Mouse (Mus musculus) forebrain, embryonic 14.5 days (tissue): Measurements from ENCODE around the gene Gemin6. TPM values are rescaled to one million over a fixed set of nuclear protein-coding genes. Genes with fewer than 3 reads are reported as not detected.
"Not testable (repeated sequence)": the region's sequence is repeated elsewhere in the genome, so short reads cannot be mapped to it uniquely, and the experiment has no call there.

ENCODE experiments used
- ATAC-seq: fragments of 200-750 bp; cut with Nextera tagmentation; 2 replicates; pipeline ENCODE4 v1.8.0; 2017; ENCODE audit warnings: mild to moderate bottlenecking, moderate library complexity
- DNase-seq: peaks from one replicate; pipeline ENCODE4 v3.0.0-alpha.2; 2015; ENCODE audit warnings: low spot score
- H3K27ac ChIP-seq: fragments of 300-500 bp; sonication (generic); 2 replicates; pipeline ENCODE4 v1.5.1; 2014; ENCODE audit warnings: low read depth, mild to moderate bottlenecking, control low read depth, low read length, moderate library complexity
- H3K27me3 ChIP-seq: fragments of 300-500 bp; sonication (generic); replicated peaks from 2 replicates; pipeline ENCODE4 v1.6.1; 2014; ENCODE audit warnings: low read length, control low read depth, mixed read lengths; ENCODE audit not compliant: control insufficient read depth, insufficient read depth
- H3K36me3 ChIP-seq: fragments of 300-500 bp; sonication (generic); 2 replicates; pipeline ENCODE4 v1.6.1; 2014; ENCODE audit warnings: low read length, control low read depth; ENCODE audit not compliant: control insufficient read depth, insufficient read depth
- H3K4me1 ChIP-seq: fragments of 300-500 bp; sonication (generic); 2 replicates; pipeline ENCODE4 v1.6.1; 2014; ENCODE audit warnings: antibody characterized with exemption, low read length, control low read depth; ENCODE audit not compliant: control insufficient read depth, insufficient read depth
- H3K4me2 ChIP-seq: fragments of 300-500 bp; sonication (generic); 2 replicates; pipeline ENCODE4 v1.6.1; 2014; ENCODE audit warnings: mild to moderate bottlenecking, control low read depth, low read length
- H3K4me3 ChIP-seq: fragments of 300-500 bp; sonication (generic); 2 replicates; pipeline ENCODE4 v1.5.1; 2014; ENCODE audit warnings: low read depth, low read length, control low read depth
- H3K9ac ChIP-seq: fragments of 300-500 bp; sonication (generic); 2 replicates; pipeline ENCODE4 v1.6.1; 2014; ENCODE audit warnings: mild to moderate bottlenecking, low read length, control low read depth, moderate library complexity
- H3K9me3 ChIP-seq: fragments of 300-500 bp; sonication (generic); replicated peaks from 2 replicates; pipeline ENCODE4 v1.6.1; 2016; ENCODE audit warnings: low read length, control low read depth, mixed read lengths; ENCODE audit not compliant: control insufficient read depth
- WGBS: fragments of 180-500 bp; shearing (Covaris S2); extraction: QIAGEN DNeasy Blood & Tissue Kit; methylation state at CpG from one replicate; pipeline ENCODE4 v1.1.7; 2014; 5-methylcytosine and 5-hydroxymethylcytosine counted together
- polyA plus RNA-seq: library from polyadenylated mRNA; unstranded; fragments of >200 nt; fragmentation: Nextera tagmentation; extraction: Ambion mirVana; gene quantifications from 2 replicates; pipeline ENCODE4 v1.2.1, GENCODE M21; 2014

Gemin6 gene
- polyA plus RNA-seq, 1 experiment from 2014 or later, result 34.4 TPM

DNA sequence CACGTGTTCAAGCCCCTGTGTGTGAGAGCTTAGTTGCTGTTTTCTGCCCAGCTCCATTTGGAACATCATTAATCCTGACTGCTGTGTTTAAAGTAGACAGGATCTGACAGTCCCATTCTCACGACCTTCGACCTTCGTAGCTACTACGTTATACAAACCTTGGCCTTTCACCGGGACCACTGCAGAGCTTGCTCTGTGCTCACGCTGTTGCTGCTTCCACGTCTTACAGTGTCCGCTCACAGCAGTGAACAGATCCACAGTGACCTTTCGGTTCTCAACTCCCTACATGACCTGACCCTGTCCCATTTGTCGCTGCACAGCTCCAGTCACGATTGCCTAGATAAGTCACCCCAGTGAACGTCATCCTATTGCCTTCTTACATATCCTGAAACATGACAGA is 18.9 kb downstream of the Gemin6 start:
- no peak overlapping the region for H3K27ac ChIP-seq
- H3K36me3 ChIP-seq, result peaks cover 96% of the 10 kb centered on the region
- 93% methylated on average over 13 of the region's 13 CpGs for WGBS
- no peaks in the 10 kb centered on the region for H3K27me3 ChIP-seq
- no peak for DNase-seq
- no peak overlapping the region for H3K4me2 ChIP-seq
- H3K4me3 ChIP-seq, result no peak overlapping the region
- H3K4me1 ChIP-seq, result no peaks in the 10 kb centered on the region
- no peak for ATAC-seq
- no peak overlapping the region for H3K9ac ChIP-seq
- H3K9me3 ChIP-seq, result no peaks in the 10 kb centered on the region

DNA sequence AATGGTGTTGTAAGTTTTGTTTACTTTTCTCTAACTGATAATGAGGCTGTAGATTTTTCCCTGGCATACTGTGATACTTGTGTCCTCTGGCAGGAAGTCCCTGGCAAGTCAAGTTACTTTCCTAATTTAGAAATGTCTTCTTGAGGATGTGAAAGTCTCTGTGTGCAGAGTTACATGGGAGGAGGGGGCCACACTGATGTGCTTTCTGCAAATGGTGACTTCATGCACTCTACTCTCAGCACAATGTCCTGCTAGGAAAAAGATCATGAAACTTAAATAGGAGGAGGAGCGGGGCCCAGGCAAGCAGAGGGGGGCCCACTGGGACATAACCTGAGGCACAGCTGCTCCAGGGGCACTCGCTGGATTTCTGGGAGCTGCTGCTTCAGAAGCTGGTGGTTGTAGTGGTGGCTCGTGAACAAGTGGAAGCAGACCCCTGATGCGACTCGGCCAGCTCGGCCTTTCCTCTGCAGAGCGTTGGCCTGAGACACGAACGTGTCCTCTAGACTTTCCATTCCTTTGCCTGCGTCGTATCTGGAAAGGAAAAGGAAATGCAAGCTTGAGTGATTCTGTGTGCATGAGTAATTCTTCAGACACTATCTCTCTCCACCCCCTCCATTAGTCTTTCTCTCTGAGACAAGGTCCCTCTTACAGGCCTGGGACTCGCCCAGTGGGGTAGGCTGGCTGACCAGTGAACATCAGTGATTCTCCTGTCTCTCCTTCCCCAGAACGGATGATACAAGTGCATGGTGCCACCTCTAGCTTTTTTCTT is 28.7 kb downstream of the Gemin6 start:
- WGBS, result 90% methylated on average over 13 of the region's 13 CpGs
- no peak for DNase-seq
- H3K4me2 ChIP-seq, result no peak overlapping the region

DNA sequence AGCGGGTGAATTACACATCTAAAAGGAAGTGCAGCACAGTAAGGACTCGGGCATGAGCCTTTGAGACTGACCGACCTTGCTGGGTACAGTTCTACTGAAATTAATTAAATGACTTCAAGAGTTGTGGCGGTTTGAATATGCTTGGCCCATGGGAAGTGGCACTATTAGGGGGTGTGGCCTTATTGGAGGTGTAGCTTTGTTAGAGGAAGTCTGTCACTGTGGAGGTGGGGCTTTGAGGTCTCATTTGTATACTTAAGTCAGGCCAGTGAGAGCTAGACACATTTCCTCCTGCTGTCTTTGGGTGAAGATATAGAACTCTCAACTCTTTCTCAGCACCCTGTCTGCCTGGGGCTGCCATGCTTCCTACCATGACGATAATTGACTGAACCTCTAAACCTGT is 30.2 kb downstream of the Gemin6 start:
- no peak for ATAC-seq
- no peaks in the 10 kb centered on the region for H3K4me1 ChIP-seq
- H3K4me2 ChIP-seq, result no peak overlapping the region
- H3K27ac ChIP-seq, result no peak overlapping the region
- H3K9me3 ChIP-seq, result no peaks in the 10 kb centered on the region
- H3K27me3 ChIP-seq, result no peaks in the 10 kb centered on the region
- 93% methylated on average over 5 of the region's 5 CpGs for WGBS
- peaks cover 98% of the 10 kb centered on the region for H3K36me3 ChIP-seq
- DNase-seq, result no peak
- H3K4me3 ChIP-seq, result no peak overlapping the region
- H3K9ac ChIP-seq, result no peak overlapping the region

More for the DNA sequence above, 28.7 kb downstream of the Gemin6 start:
- Histone ChIP-seq H3K4me1 (no peaks in the 10 kb centered on the region), H3K9ac (no peak overlapping the region), H3K36me3 (peaks cover 98% of the 10 kb centered on the region), H3K9me3 (no peaks in the 10 kb centered on the region), H3K27me3 (no peaks in the 10 kb centered on the region), H3K27ac (no peak overlapping the region), H3K4me3 (no peak overlapping the region)
- no peak for ATAC-seq

DNA sequence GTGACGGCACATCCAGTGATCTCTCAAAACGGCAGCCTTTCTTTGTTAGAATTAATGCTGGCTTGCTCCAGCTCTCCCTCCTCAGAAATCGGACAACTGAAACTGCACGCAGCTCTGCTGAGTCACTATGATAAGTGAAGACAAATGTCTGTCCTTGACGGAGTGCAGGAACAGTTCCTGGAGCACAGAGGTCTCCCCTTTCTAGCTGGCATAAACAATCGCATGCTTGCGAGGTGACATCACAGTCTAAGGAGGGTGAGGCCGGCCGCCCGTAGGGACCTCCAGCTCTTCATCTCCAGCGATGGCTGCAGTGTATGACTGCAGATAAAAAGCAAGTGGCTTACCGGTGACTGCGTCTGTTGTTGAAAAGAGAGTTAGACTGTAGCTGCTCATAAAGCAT is 31.0 kb downstream of the Gemin6 start:
- ATAC-seq, result no peak
- H3K27ac ChIP-seq, result no peak overlapping the region
- no peak for DNase-seq
- no peaks in the 10 kb centered on the region for H3K27me3 ChIP-seq
- no peak overlapping the region for H3K4me2 ChIP-seq
- H3K36me3 ChIP-seq, result peaks cover 98% of the 10 kb centered on the region
- no peaks in the 10 kb centered on the region for H3K4me1 ChIP-seq
- H3K4me3 ChIP-seq, result no peak overlapping the region
- WGBS, result 50% methylated on average over 13 of the region's 13 CpGs
- no peak overlapping the region for H3K9ac ChIP-seq
- no peaks in the 10 kb centered on the region for H3K9me3 ChIP-seq

DNA sequence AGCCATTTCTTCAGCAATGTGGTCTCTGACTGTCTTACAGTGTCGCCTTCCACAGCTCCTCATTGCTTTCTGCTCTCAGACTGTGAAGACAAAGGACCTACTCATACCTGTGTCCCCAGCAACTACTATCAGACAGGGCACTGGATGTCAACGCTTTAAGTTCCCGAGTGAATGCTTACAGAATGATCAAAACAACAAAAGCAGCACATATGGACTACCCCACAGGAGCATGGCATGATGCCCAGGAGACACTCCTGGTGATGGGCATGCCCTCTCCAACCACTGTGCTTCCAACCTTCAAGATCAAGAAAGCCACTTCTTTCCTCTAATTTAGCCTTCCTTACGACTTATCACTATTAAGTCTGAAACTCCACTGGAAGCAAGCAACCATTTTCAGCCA is 42.8 kb downstream of the Gemin6 start:
- peaks cover 88% of the 10 kb centered on the region for H3K36me3 ChIP-seq
- no peak for ATAC-seq
- no peaks in the 10 kb centered on the region for H3K9me3 ChIP-seq
- no peak for DNase-seq
- 94% methylated on average over 4 of the region's 4 CpGs for WGBS
- H3K27me3 ChIP-seq, result no peaks in the 10 kb centered on the region
- no peak overlapping the region for H3K9ac ChIP-seq
- H3K4me2 ChIP-seq, result no peak overlapping the region
- no peak overlapping the region for H3K27ac ChIP-seq
- H3K4me1 ChIP-seq, result no peaks in the 10 kb centered on the region
- no peak overlapping the region for H3K4me3 ChIP-seq

DNA sequence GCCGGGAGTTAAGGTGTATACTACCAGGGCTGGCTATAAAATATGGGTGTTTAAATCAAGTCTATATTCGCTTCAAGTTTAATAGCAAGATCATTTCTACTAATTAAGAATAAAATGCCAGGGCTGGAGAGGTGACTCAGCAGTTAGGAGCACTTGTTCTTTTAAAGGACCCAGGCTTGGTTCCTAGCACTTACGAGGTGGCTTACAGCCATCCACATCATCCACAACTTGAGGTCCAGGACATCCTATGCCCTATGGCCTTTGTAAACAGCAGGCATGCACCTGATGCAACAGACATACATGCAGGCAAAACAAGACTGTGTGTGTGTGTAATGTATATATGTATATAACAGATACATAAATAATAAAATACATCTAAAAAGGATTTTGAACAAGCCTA is 43.9 kb downstream of the Gemin6 start:
- Histone ChIP-seq H3K9ac (no peak overlapping the region), H3K27me3 (no peaks in the 10 kb centered on the region), H3K4me3 (no peak overlapping the region), H3K36me3 (peaks cover 89% of the 10 kb centered on the region), H3K4me1 (no peaks in the 10 kb centered on the region), H3K9me3 (no peaks in the 10 kb centered on the region), H3K27ac (no peak overlapping the region), H3K4me2 (no peak overlapping the region)
- ATAC-seq, result no peak
- WGBS, result 91% methylated on average over 3 of the region's 3 CpGs
- no peak for DNase-seq

DNA sequence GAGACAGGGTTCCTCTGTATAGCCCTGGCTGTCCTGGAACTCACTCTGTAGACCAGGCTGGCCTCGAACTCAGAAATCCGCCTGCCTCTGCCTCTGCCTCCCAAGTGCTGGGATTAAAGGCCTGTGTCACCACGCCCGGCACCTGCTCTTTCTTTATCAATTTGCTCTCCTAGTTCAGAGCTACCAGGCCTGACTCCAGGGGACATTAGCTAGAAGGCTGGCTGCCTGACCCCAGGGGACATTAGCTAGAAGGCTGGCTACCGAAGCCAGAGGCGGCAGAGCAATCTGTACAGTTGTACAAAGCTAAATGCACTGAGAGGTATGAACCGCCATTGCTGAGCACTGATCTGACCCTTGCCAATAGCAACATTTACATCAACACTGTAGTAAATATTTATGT is 46.4 kb downstream of the Gemin6 start:
- not testable (repeated sequence) for ATAC-seq, DNase-seq
- WGBS, result 93% methylated on average over 7 of the region's 7 CpGs

More for the DNA sequence above, 46.4 kb downstream of the Gemin6 start:
- H3K9me3 ChIP-seq, H3K4me1 ChIP-seq, H3K27me3 ChIP-seq, H3K9ac ChIP-seq, H3K4me3 ChIP-seq, H3K27ac ChIP-seq, H3K4me2 ChIP-seq: not testable (repeated sequence)
- H3K36me3 ChIP-seq, result peaks cover 89% of the 10 kb centered on the region

Other genes with a start within 250 kb of the Gemin6 start
- gene Hnrnpll, start 162.1 kb upstream of the Gemin6 start, polyA plus RNA-seq, result 75.5 and 86.8 TPM in 2 replicates
- 2.4 and 3.5 TPM in 2 replicates for gene Galm, start 97.0 kb upstream of the Gemin6 start, polyA plus RNA-seq
- gene Srsf7, start 17.1 kb upstream of the Gemin6 start, polyA plus RNA-seq, result 664 and 688 TPM in 2 replicates
- 0.11 and 0.15 TPM in 2 replicates for gene Ttc39d, start 17.0 kb upstream of the Gemin6 start, polyA plus RNA-seq
- gene Morn2, start 65.8 kb downstream of the Gemin6 start, polyA plus RNA-seq, result 42.7 and 52.7 TPM in 2 replicates
- 36.1 and 42.0 TPM in 2 replicates for gene Dhx57, start 66.0 kb downstream of the Gemin6 start, polyA plus RNA-seq
- 0.66 and 0.88 TPM in 2 replicates for gene Arhgef33, start 83.0 kb downstream of the Gemin6 start, polyA plus RNA-seq
- gene Gm10190, start 149.1 kb downstream of the Gemin6 start, polyA plus RNA-seq, result 1.8 and 2.1 TPM in 2 replicates